Mouse (Mus musculus) G1E (cell line): ENCODE data around the gene Tarbp2.

Experiments used
- CTCF ChIP-seq: IDR thresholded peaks from 2 replicates; pipeline ENCODE4 v1.5.1; 2012; ENCODE audit warnings: low read depth, low read length, inconsistent platforms, mixed read lengths
- GATA1 ChIP-seq: IDR thresholded peaks from 2 replicates; pipeline ENCODE4 v1.6.1; 2012; ENCODE audit warnings: borderline replicate concordance, low read length, inconsistent platforms, mixed read lengths
- POLR2AphosphoS5 ChIP-seq: IDR thresholded peaks from 2 replicates; pipeline ENCODE4 v1.6.1; 2012; ENCODE audit warnings: low read depth, low read length, inconsistent platforms; ENCODE audit not compliant: insufficient replicate concordance
- TAL1 ChIP-seq: conservative IDR thresholded peaks from 2 replicates; pipeline ENCODE4 v1.6.1; 2012; ENCODE audit warnings: low read depth, low read length, inconsistent platforms, mixed read lengths

GRCm38 (mm10) chr15:102503924-102504782 is 13.8 kb upstream of the Tarbp2 start:
- TF ChIP-seq CTCF: no peak
- no peak for TF ChIP-seq TAL1
- no peak for TF ChIP-seq GATA1
- no peak for TF ChIP-seq POLR2AphosphoS5
